Mouse (Mus musculus) kidney, embryonic 15.5 days (tissue): ENCODE data around the gene Msl1. TPM values are rescaled to one million over a fixed set of nuclear protein-coding genes. Genes with fewer than 3 reads are reported as not detected.

ENCODE experiments used
- ATAC-seq: fragments of 200-750 bp; cut with Nextera tagmentation; replicated peaks from 2 replicates; pipeline ENCODE4 v1.8.0; 2017; ENCODE audit warnings: moderate TSS enrichment; ENCODE audit not compliant: low FRiP score
- H3K27ac ChIP-seq: fragments of 300-500 bp; sonication (generic); 2 replicates; pipeline ENCODE4 v1.5.1; 2015; ENCODE audit warnings: mild to moderate bottlenecking, inconsistent platforms
- H3K27me3 ChIP-seq: fragments of 300-500 bp; sonication (generic); 2 replicates; pipeline ENCODE4 v1.6.1; 2015; ENCODE audit warnings: inconsistent platforms
- H3K36me3 ChIP-seq: fragments of 300-500 bp; sonication (generic); 2 replicates; pipeline ENCODE4 v1.6.1; 2015; ENCODE audit warnings: inconsistent platforms
- H3K4me1 ChIP-seq: fragments of 300-500 bp; sonication (generic); 2 replicates; pipeline ENCODE4 v1.6.1; 2015; ENCODE audit warnings: inconsistent platforms
- H3K4me2 ChIP-seq: fragments of 300-500 bp; sonication (generic); 2 replicates; pipeline ENCODE4 v1.6.1; 2015; ENCODE audit warnings: moderate library complexity, mild to moderate bottlenecking, inconsistent platforms
- H3K4me3 ChIP-seq: fragments of 300-500 bp; sonication (generic); replicated peaks from 2 replicates; pipeline ENCODE4 v1.5.1; 2015; ENCODE audit warnings: mild to moderate bottlenecking, inconsistent platforms
- H3K9ac ChIP-seq: fragments of 300-500 bp; sonication (generic); 2 replicates; pipeline ENCODE4 v1.6.1; 2015; ENCODE audit warnings: mild to moderate bottlenecking, inconsistent platforms
- H3K9me3 ChIP-seq: fragments of 300-500 bp; sonication (generic); replicated peaks from 2 replicates; pipeline ENCODE4 v1.6.1; 2016; ENCODE audit warnings: inconsistent platforms
- WGBS: fragments of 180-500 bp; shearing (Covaris S2); methylation state at CpG from one replicate; pipeline ENCODE4 v1.1.7; 2015; ENCODE audit warnings: mixed read lengths; 5-methylcytosine and 5-hydroxymethylcytosine counted together
- polyA plus RNA-seq: library from polyadenylated mRNA; unstranded; fragments of >200 nt; fragmentation: Nextera tagmentation; extraction: Ambion mirVana; gene quantifications from 2 replicates; pipeline ENCODE4 v1.2.1, GENCODE M21; 2015

Gene Msl1
- polyA plus RNA-seq, 1 experiment from 2014 or later = 25.8 TPM

DNA sequence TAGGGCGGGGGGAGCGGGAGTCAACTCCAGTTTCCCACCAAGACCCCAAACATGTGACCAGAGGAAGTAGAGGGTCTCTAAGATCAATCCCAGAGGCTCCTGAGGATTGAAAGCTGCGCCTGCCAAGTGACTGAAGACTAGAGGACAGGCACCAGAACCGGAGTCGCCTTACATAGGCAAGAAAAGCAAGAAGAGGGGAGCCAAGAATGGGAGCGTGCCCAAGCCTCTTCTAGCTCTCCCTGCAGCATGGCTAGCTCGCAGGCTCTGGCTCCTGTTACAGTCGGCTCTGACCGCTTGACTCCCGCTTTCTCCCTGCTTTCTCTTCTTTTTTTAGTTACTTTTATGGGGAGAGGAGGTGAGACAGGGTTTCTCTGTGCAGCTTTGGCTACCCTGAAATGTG is 10.1 kb upstream of the Msl1 start:
- WGBS = 41% methylated on average over 10 of the region's 10 CpGs
- Histone ChIP-seq H3K4me1 (peaks cover 91% of the 10 kb centered on the region), H3K36me3 (no peaks in the 10 kb centered on the region), H3K27me3 (no peaks in the 10 kb centered on the region), H3K27ac (peak overlapping the region; percentile 98), H3K9me3 (no peaks in the 10 kb centered on the region), H3K4me3 (no peak overlapping the region), H3K4me2 (no peak overlapping the region), H3K9ac (0 out of 2 replicates have a peak overlapping the region, but pooled peaks have one; percentile 29)
- ATAC-seq = no peak

DNA sequence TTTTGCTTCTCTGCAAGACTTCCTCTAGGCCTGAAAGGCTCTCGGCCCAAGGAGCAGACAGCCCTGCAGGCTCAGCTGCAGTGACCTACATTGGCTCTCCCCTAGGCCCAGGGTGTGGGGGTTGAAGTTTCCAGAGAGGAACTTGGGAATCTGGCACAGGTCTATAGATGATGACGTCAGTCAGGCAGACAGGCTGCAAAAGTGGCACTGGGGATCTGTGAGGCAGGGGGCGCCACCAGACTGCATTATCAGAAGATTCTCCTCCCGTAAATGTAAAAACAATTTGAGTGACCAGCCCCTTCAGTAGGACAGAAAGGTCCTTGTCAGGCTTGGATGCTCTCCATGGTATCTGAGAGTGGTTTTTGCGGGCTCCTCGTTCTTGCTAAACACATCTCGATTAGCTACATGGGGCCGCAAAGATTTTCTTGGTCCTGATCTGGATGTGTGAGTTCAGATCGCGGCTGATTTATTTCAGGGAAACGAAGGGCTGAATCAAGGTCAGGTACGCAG is 9.5 kb upstream of the Msl1 start:
- H3K4me3 ChIP-seq = peak overlapping the region; percentile 17; the same call in 1 of the 2 replicates
- H3K27me3 ChIP-seq = no peaks in the 10 kb centered on the region
- peak overlapping the region; percentile 98 for H3K27ac ChIP-seq
- ATAC-seq = no peak
- no peaks in the 10 kb centered on the region for H3K9me3 ChIP-seq
- peaks cover 85% of the 10 kb centered on the region for H3K4me1 ChIP-seq
- H3K9ac ChIP-seq = peak overlapping the region; percentile 29; the same call in 1 of the 2 replicates
- 5% methylated on average over 12 of the region's 12 CpGs for WGBS
- peak overlapping the region; percentile 51 for H3K4me2 ChIP-seq
- no peaks in the 10 kb centered on the region for H3K36me3 ChIP-seq

DNA sequence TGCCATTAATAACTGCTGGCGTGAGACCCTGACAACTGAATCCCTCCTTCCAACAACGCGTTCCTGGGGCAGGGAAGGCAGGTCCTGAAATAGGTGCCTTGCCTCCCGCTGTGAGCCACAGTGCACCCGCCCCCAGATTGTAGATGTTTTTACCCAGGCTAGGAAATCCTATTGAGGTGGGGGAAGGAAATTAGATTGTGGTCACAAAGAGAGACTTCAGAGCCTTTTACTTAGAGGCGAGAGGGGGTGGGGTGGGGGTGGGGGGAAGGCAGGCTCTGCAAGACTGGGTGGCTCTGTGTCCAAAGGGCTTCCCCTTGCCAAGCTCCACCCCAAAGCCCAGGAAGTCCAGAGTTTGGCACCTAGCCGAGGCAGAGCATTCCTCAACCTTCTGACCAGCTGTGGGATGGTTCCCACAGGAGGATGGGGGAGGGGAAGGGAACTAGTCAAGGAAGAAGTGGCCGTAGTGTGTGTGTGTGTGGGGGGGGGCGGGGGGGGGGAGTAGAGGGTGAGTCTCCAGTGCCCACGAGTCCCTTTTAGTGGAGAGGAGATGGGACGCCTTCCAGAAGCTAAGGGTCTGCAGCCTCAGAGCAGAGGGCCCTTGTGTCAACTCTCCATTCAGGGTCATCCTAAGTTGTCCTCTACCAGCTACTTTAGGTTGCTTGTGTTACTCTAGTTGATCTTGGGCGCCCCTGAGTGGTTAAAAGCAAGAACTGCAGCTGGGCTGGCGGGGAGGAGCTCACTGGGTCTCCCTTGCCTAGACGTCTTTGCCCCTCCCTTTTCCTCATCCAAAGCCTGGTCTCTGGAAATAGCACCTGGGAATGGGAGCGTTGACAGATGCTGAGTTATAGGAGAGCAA is 8.7 kb upstream of the Msl1 start:
- ATAC-seq = peak; percentile 68
- H3K9ac ChIP-seq = peak overlapping the region; percentile 29; the same call in 1 of the 2 replicates
- peak overlapping the region; percentile 98 for H3K27ac ChIP-seq
- whole genome bisulfite sequencing = under 1% methylated on average over 14 of the region's 15 CpGs
- H3K4me2 ChIP-seq = peak overlapping the region; percentile 51
- H3K9me3 ChIP-seq = no peaks in the 10 kb centered on the region
- H3K4me3 ChIP-seq = peak overlapping the region; percentile 17; the same call in 1 of the 2 replicates
- peaks cover 77% of the 10 kb centered on the region for H3K4me1 ChIP-seq
- H3K36me3 ChIP-seq = no peaks in the 10 kb centered on the region
- no peaks in the 10 kb centered on the region for H3K27me3 ChIP-seq

DNA sequence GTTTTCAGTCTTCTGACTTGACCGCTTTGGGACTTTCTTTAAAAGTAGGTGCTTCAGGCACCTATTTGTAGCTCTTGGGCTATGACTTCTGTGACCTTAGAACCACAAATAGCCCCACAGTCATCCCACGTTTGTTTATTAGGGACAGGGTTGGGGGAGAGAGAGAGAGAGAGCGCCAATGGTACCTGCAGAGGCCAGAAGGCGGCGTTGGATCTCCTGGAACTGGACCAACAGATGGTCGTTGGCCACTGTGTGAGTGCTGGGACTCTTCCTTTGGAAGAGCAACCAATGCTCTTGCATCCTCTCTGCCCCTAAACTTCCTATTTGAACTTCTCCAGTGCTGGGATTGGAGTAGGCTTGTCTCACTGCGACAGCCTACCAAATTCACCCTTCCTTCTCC is 8.1 kb upstream of the Msl1 start:
- no peak for ATAC-seq
- Histone ChIP-seq H3K9me3 (no peaks in the 10 kb centered on the region), H3K4me3 (no peak overlapping the region), H3K36me3 (no peaks in the 10 kb centered on the region), H3K27me3 (no peaks in the 10 kb centered on the region), H3K4me1 (peaks cover 74% of the 10 kb centered on the region), H3K4me2 (peak overlapping the region; percentile 33), H3K9ac (peak overlapping the region; percentile 12; the same call in 1 of the 2 replicates), H3K27ac (peak overlapping the region; percentile 98)
- 25% methylated on average over 7 of the region's 7 CpGs for WGBS

DNA sequence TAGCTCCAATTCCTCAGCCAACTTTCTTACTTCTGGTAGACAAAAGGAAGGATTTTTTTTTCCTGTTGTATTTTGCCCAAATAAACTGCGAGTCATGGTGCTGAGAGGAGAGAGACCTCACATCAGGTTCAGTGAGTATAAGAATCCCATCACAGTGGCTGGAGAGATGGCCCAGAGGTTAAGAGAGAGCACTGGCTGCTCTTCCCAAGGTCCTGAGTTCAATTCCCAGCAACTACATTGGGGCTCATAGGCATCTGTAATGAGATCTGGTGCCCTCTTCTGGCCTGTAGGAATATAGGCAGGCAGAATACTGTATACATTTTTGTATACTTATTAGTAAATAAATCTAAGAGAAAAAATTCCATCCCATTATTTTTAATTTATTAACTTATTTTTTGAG is 7.6 kb upstream of the Msl1 start:
- H3K27ac ChIP-seq = peak overlapping the region; percentile 98
- H3K36me3 ChIP-seq = no peaks in the 10 kb centered on the region

DNA sequence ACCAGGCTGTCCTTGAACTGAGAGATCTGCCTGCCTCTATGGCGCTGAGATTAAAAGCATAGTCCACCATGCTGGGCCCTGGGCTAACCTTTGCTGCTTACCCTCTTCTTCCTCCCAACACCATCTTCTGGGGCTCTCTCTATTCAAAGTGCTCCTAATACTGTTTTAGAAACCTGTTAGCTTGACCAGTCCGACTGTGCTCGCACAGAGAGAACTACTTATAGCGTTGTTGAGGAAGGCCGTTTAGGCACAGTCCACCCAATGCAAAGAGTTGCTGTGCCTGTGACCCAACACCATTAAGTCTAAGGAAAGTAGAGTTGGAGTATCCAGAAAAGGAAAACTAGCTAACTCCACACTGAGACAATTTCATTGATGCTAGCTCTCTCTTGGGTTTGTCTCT is 7.2 kb upstream of the Msl1 start:
- Histone ChIP-seq H3K4me3 (0 out of 2 replicates have a peak overlapping the region, but pooled peaks have one; percentile 56), H3K4me2 (peak overlapping the region; percentile 96; the same call in 1 of the 2 replicates), H3K27ac (peak overlapping the region; percentile 90), H3K27me3 (no peaks in the 10 kb centered on the region), H3K4me1 (peaks cover 72% of the 10 kb centered on the region), H3K9me3 (no peaks in the 10 kb centered on the region), H3K36me3 (no peaks in the 10 kb centered on the region), H3K9ac (no peak overlapping the region)
- ATAC-seq = no peak
- WGBS = 94% methylated on average over 5 of the region's 5 CpGs

More for the DNA sequence above, 7.6 kb upstream of the Msl1 start:
- H3K4me2 ChIP-seq = no peak overlapping the region
- no peaks in the 10 kb centered on the region for H3K9me3 ChIP-seq
- ATAC-seq = no peak
- H3K27me3 ChIP-seq = no peaks in the 10 kb centered on the region
- peaks cover 74% of the 10 kb centered on the region for H3K4me1 ChIP-seq
- WGBS = 96% methylated on average over 1 of the region's 1 CpGs
- no peak overlapping the region for H3K9ac ChIP-seq
- no peak overlapping the region for H3K4me3 ChIP-seq

DNA sequence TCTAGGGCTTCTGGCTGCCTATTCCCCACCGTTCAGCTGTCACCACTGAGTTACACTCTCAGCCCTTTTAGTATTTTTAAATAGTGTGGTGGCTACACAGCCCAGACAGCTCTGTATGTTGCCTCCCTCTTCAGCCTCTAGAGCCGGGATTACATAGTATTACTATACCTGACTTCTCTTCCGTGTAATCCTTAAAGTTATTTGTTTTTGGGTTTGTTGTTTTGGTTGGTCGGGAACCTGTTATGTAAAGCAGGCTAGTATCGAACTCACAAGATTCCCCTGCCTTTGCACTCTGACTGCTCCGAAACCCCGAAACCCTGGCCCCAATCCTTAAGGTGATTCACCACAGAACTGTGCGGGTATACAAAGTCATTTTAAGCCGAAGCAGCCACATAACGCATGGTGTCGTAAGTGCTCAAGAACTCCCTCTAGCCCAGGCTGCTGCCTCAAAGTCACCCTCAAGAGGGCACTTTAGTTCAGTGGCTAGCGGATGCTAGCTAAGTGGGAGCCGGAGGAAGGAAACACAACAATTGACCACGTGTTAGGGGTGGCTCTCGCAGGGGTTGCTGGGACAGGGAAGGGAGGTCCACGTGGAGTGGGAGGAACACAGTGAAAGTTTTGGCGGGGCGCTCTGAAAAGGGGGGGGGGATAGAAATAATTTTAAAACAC is 6.6 kb upstream of the Msl1 start:
- no peaks in the 10 kb centered on the region for H3K36me3 ChIP-seq
- H3K4me2 ChIP-seq = peak overlapping the region; percentile 96
- H3K27ac ChIP-seq = peak overlapping the region; percentile 90
- WGBS = 11% methylated on average over 18 of the region's 18 CpGs
- peaks cover 71% of the 10 kb centered on the region for H3K4me1 ChIP-seq
- H3K4me3 ChIP-seq = peak overlapping the region; percentile 56
- H3K9ac ChIP-seq = peak overlapping the region; percentile 61
- H3K9me3 ChIP-seq = no peaks in the 10 kb centered on the region
- no peaks in the 10 kb centered on the region for H3K27me3 ChIP-seq
- ATAC-seq = peak; percentile 80

DNA sequence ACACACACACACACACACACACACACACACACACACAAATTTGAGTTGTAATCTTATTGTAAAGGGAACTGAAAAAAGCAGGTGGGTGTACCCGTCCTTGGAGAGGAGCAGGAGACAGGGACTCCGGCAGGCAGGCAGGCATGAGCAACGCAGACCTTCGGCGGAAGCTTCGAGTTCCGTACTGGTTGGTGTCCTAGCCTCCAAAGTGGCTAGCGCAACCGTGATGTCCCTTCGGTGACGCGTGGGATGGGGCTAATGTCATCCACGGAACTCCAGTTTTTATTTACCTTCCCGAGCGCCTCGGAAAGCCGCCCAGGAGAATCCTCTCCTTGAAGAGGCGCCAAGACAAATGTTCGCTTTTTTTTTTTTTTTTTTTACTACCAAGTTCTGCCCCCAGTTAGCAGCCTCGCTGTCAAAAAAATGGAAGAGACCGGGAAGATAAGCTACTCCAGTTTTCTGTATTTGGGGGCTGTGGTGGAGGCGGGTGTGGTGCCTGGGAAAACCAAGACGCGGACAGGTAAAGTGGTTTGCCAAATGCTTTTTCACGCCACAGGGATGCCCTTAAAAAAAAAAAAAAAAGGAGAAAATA is 6.0 kb upstream of the Msl1 start:
- Histone ChIP-seq H3K4me3 (peak overlapping the region; percentile 56), H3K27ac (peak overlapping the region; percentile 90), H3K36me3 (no peaks in the 10 kb centered on the region), H3K4me2 (peak overlapping the region; percentile 96), H3K9me3 (no peaks in the 10 kb centered on the region), H3K27me3 (no peaks in the 10 kb centered on the region), H3K4me1 (peaks cover 71% of the 10 kb centered on the region), H3K9ac (peak overlapping the region; percentile 61)
- no peak for ATAC-seq
- WGBS = under 1% methylated on average over 25 of the region's 25 CpGs

DNA sequence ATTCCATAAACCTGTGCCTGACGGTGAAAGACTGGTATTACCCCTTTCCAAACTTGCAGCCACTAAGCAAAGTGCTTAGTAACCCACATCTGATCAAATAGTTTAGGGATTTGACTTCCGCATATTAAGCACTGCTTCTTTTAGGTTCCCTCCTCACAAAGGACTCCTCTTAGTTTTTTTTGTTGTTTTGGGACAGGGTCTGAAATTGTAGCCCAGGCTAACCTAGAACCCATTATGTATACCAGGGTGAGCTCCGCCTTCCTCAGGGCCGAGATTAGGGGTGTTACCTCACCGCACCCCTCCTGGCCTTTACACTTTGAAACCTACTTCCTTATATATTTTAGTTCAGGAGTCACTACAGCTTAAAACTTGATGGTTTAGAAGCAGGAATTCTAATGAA is 5.5 kb upstream of the Msl1 start:
- H3K9me3 ChIP-seq = no peaks in the 10 kb centered on the region
- H3K36me3 ChIP-seq = no peaks in the 10 kb centered on the region
- peak overlapping the region; percentile 61 for H3K9ac ChIP-seq
- H3K27ac ChIP-seq = peak overlapping the region; percentile 90
- peak overlapping the region; percentile 96 for H3K4me2 ChIP-seq
- no peaks in the 10 kb centered on the region for H3K27me3 ChIP-seq
- H3K4me1 ChIP-seq = peaks cover 67% of the 10 kb centered on the region
- ATAC-seq = no peak
- WGBS = 37% methylated on average over 5 of the region's 5 CpGs
- H3K4me3 ChIP-seq = peak overlapping the region; percentile 56

DNA sequence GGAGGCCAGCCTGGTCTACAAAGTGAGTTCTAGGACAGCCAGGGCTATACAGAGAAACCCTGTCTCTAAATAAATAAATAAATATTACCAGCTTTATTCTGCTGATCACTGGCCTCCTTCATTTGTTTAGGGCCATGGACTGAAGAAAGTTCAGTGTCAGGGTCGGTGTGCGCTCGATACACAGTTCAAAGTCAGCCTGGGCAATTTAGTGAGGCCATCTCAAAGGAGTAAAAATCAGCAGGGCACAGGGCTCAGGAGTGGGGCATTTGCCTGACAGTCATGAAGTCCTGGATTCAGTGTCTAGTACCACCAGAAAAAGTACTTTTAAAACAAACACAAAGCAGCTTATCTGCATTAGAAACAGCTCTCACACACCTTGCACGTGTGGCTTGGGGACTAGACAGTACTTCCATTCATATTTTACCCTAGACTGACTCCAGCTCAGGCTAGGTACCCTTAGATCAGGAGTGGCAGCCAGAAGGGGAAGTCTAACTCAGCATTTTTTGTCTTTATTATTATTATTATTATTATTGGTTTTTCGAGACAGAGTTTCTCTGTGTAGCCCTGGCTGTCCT is 4.6 kb upstream of the Msl1 start:
- Histone ChIP-seq H3K36me3 (no peaks in the 10 kb centered on the region), H3K9me3 (no peaks in the 10 kb centered on the region), H3K9ac (no peak overlapping the region), H3K4me2 (no peak overlapping the region), H3K27me3 (no peaks in the 10 kb centered on the region), H3K4me3 (no peak overlapping the region), H3K4me1 (peaks cover 58% of the 10 kb centered on the region), H3K27ac (0 out of 2 replicates have a peak overlapping the region, but pooled peaks have one; percentile 14)
- whole genome bisulfite sequencing = 83% methylated on average over 5 of the region's 5 CpGs
- no peak for ATAC-seq

DNA sequence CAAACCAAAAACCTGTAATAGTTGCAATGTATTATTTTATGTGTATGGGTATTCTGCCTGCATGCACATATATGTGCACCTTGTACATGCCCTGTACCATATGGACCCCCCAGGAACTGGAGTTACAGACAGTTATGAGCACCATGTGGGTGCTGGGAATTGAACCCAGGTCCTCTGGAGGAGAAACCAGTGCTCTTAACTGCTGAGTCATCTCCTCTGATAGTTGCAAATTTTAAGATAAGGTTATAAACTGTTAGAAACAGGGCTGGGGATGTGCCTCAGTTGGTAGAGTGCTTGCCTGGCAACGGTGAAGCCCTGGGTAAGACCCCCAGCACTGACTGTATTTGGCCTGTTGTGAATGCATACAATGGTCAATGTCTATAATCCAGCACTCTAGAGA is 3.9 kb upstream of the Msl1 start:
- H3K4me2 ChIP-seq = no peak overlapping the region
- H3K27ac ChIP-seq = no peak overlapping the region
- no peaks in the 10 kb centered on the region for H3K9me3 ChIP-seq
- H3K9ac ChIP-seq = no peak overlapping the region
- no peaks in the 10 kb centered on the region for H3K36me3 ChIP-seq
- no peak for ATAC-seq
- H3K4me1 ChIP-seq = peaks cover 50% of the 10 kb centered on the region
- WGBS = 80% methylated on average over 1 of the region's 1 CpGs
- no peak overlapping the region for H3K4me3 ChIP-seq
- no peaks in the 10 kb centered on the region for H3K27me3 ChIP-seq
